Mouse (Mus musculus) MEL (cell line): Measurements from ENCODE around the gene Epha2. TPM values are rescaled to one million over a fixed set of nuclear protein-coding genes. Genes with fewer than 3 reads are reported as not detected.

Experiments
- DNase-seq: peaks from one replicate; pipeline ENCODE4 v3.0.0; 2011; ENCODE audit warnings: low read depth, low spot score
- H3K27ac ChIP-seq: 2 replicates; pipeline ENCODE4 v1.5.1; 2012; ENCODE audit warnings: low read depth, mild to moderate bottlenecking, control low read depth, low read length, moderate library complexity; ENCODE audit not compliant: control insufficient read depth
- H3K27me3 ChIP-seq, 2 experiments: fragments of 150-350 bp in 1 of 2; sonication (generic) in 1 of 2; 2 replicates each; pipeline ENCODE4 v1.6.1; 2012; ENCODE audit warnings: low read length in 2 of 2, mild to moderate bottlenecking in 2 of 2, improper control_type of control experiment in 1 of 2, moderate library complexity in 1 of 2; ENCODE audit not compliant: insufficient read depth in 2 of 2, control insufficient read depth in 1 of 2
- H3K36me3 ChIP-seq, 2 experiments: 2 replicates each; pipeline ENCODE4 v1.6.1; 2012 to 2014; ENCODE audit warnings: low read length in 2 of 2, improper control_type of control experiment in 1 of 2, inconsistent platforms in 1 of 2, mild to moderate bottlenecking in 1 of 2; ENCODE audit not compliant: insufficient read depth in 2 of 2, control insufficient read depth in 1 of 2
- H3K4me1 ChIP-seq, 2 experiments: fragments of 150-350 bp in 1 of 2; sonication (generic) in 1 of 2; 2 replicates each; pipeline ENCODE4 v1.6.1; 2012; ENCODE audit warnings: low read length in 2 of 2, improper control_type of control experiment in 1 of 2, mild to moderate bottlenecking in 1 of 2; ENCODE audit not compliant: insufficient read depth in 2 of 2, control insufficient read depth in 1 of 2
- H3K4me3 ChIP-seq, 2 experiments: fragments of 150-350 bp in 1 of 2; sonication (generic) in 1 of 2; 2 replicates each; pipeline ENCODE4 v1.5.1; 2012; ENCODE audit warnings: low read depth in 2 of 2, low read length in 2 of 2, mild to moderate bottlenecking in 2 of 2, moderate library complexity in 2 of 2, control low read depth in 1 of 2, improper control_type of control experiment in 1 of 2; ENCODE audit not compliant: control insufficient read depth in 1 of 2, insufficient read depth in 1 of 2
- H3K79me2 ChIP-seq: 2 replicates; pipeline ENCODE4 v1.6.1; 2012; ENCODE audit warnings: mild to moderate bottlenecking, low read length, moderate library complexity; ENCODE audit not compliant: control insufficient read depth, poor library complexity, insufficient read depth
- H3K9ac ChIP-seq: 2 replicates; pipeline ENCODE4 v1.6.1; 2012; ENCODE audit warnings: low read depth, mild to moderate bottlenecking, control low read depth, low read length, moderate library complexity; ENCODE audit not compliant: control insufficient read depth, poor library complexity, severe bottlenecking
- H3K9me3 ChIP-seq: fragments of 150-350 bp; sonication (generic); replicated peaks from 2 replicates; pipeline ENCODE4 v1.6.1; 2012; ENCODE audit warnings: mild to moderate bottlenecking, low read length, improper control_type of control experiment, moderate library complexity; ENCODE audit not compliant: insufficient read depth
- BHLHE40 ChIP-seq: IDR thresholded peaks from 2 replicates; pipeline ENCODE4 v1.6.1; 2012; ENCODE audit warnings: low read depth, mild to moderate bottlenecking, inconsistent platforms, low read length, improper control_type of control experiment, borderline replicate concordance
- CTCF ChIP-seq, 3 experiments: IDR thresholded peaks in 2 of 3; conservative IDR thresholded peaks in 1 of 3; 2 replicates each; pipeline ENCODE4 v1.5.1; 2011 to 2012; ENCODE audit warnings: low read length in 3 of 3, low read depth in 2 of 3, mild to moderate bottlenecking in 2 of 3, improper control_type of control experiment in 1 of 3, inconsistent platforms in 1 of 3, mixed read lengths in 1 of 3, moderate library complexity in 1 of 3; ENCODE audit not compliant: control insufficient read depth in 1 of 3, insufficient read depth in 1 of 3, poor library complexity in 1 of 3, severe bottlenecking in 1 of 3
- E2F4 ChIP-seq: IDR thresholded peaks from 2 replicates; pipeline ENCODE4 v1.6.1; 2011; ENCODE audit warnings: low read depth, low read length, improper control_type of control experiment, borderline replicate concordance
- ELF1 ChIP-seq: IDR thresholded peaks from 2 replicates; pipeline ENCODE4 v1.6.1; 2014; ENCODE audit warnings: low read depth, mild to moderate bottlenecking, inconsistent platforms, low read length, improper control_type of control experiment, moderate library complexity
- EP300 ChIP-seq, 2 experiments: IDR thresholded peaks; 2 replicates each; pipeline ENCODE4 v1.6.1; 2011; ENCODE audit warnings: improper control_type of control experiment in 2 of 2, low read length in 2 of 2, low read depth in 1 of 2, mild to moderate bottlenecking in 1 of 2
- GABPA ChIP-seq: IDR thresholded peaks from 2 replicates; pipeline ENCODE4 v1.6.1; 2012; ENCODE audit warnings: low read depth, mild to moderate bottlenecking, inconsistent platforms, low read length, improper control_type of control experiment, moderate library complexity
- GATA1 ChIP-seq: IDR thresholded peaks from 2 replicates; pipeline ENCODE4 v1.6.1; 2011; ENCODE audit warnings: low read depth, low read length, improper control_type of control experiment
- HCFC1 ChIP-seq: IDR thresholded peaks from 2 replicates; pipeline ENCODE4 v1.6.1; 2012; ENCODE audit warnings: low read depth, mild to moderate bottlenecking, inconsistent platforms, low read length, improper control_type of control experiment, moderate library complexity
- JUND ChIP-seq: IDR thresholded peaks from 2 replicates; pipeline ENCODE4 v1.6.1; 2011; ENCODE audit warnings: low read depth, mild to moderate bottlenecking, improper control_type of control experiment, low read length
- MAZ ChIP-seq: IDR thresholded peaks from 2 replicates; pipeline ENCODE4 v1.6.1; 2012; ENCODE audit warnings: low read depth, mild to moderate bottlenecking, inconsistent platforms, low read length, improper control_type of control experiment
- MXI1 ChIP-seq: IDR thresholded peaks from 2 replicates; pipeline ENCODE4 v1.6.1; 2011; ENCODE audit warnings: mild to moderate bottlenecking, low read depth, low read length, improper control_type of control experiment
- MYB ChIP-seq: IDR thresholded peaks from 2 replicates; pipeline ENCODE4 v1.6.1; 2011; ENCODE audit warnings: mild to moderate bottlenecking, low read depth, low read length, improper control_type of control experiment
- NELFE ChIP-seq: IDR thresholded peaks from 2 replicates; pipeline ENCODE4 v1.6.1; 2011; ENCODE audit warnings: low read depth, low read length, improper control_type of control experiment
- NRF1 ChIP-seq: IDR thresholded peaks from 2 replicates; pipeline ENCODE4 v1.6.1; 2014; ENCODE audit warnings: low read depth, mild to moderate bottlenecking, inconsistent platforms, low read length, improper control_type of control experiment, moderate library complexity; ENCODE audit not compliant: poor library complexity, insufficient read depth, severe bottlenecking
- POLR2AphosphoS2 ChIP-seq: IDR thresholded peaks from 2 replicates; pipeline ENCODE4 v1.6.1; 2011; ENCODE audit warnings: low read length, improper control_type of control experiment
- RCOR1 ChIP-seq: IDR thresholded peaks from 2 replicates; pipeline ENCODE4 v1.6.1; 2012; ENCODE audit warnings: low read depth, mild to moderate bottlenecking, inconsistent platforms, low read length, improper control_type of control experiment
- TAL1 ChIP-seq: IDR thresholded peaks from 2 replicates; pipeline ENCODE4 v1.6.1; 2012; ENCODE audit warnings: mild to moderate bottlenecking, inconsistent platforms, low read length, moderate library complexity, mixed read lengths
- TCF12 ChIP-seq: IDR thresholded peaks from 2 replicates; pipeline ENCODE4 v1.6.1; 2014; ENCODE audit warnings: low read depth, mild to moderate bottlenecking, inconsistent platforms, low read length, improper control_type of control experiment, moderate library complexity
- UBTF ChIP-seq: IDR thresholded peaks from 2 replicates; pipeline ENCODE4 v1.6.1; 2012; ENCODE audit warnings: low read depth, mild to moderate bottlenecking, inconsistent platforms, low read length, improper control_type of control experiment, moderate library complexity, borderline replicate concordance; ENCODE audit not compliant: insufficient read depth
- USF1 ChIP-seq: IDR thresholded peaks from 2 replicates; pipeline ENCODE4 v1.6.1; 2014; ENCODE audit warnings: low read depth, mild to moderate bottlenecking, inconsistent platforms, low read length, improper control_type of control experiment, moderate library complexity
- USF2 ChIP-seq, 2 experiments: IDR thresholded peaks; 2 replicates each; pipeline ENCODE4 v1.6.1; 2011 to 2012; ENCODE audit warnings: improper control_type of control experiment in 2 of 2, low read length in 2 of 2, borderline replicate concordance in 1 of 2, inconsistent platforms in 1 of 2, low read depth in 1 of 2, mild to moderate bottlenecking in 1 of 2; ENCODE audit not compliant: insufficient read depth in 1 of 2
- ZC3H11A ChIP-seq: IDR thresholded peaks from 2 replicates; pipeline ENCODE4 v1.6.1; 2012; ENCODE audit warnings: low read depth, mild to moderate bottlenecking, inconsistent platforms, low read length, improper control_type of control experiment
- ZKSCAN1 ChIP-seq: IDR thresholded peaks from 2 replicates; pipeline ENCODE4 v1.6.1; 2012; ENCODE audit warnings: low read depth, mild to moderate bottlenecking, inconsistent platforms, low read length, improper control_type of control experiment, moderate library complexity
- polyA plus RNA-seq, 2 experiments: library from polyadenylated mRNA; stranded (reverse) in 1 of 2; unstranded in 1 of 2; fragments of >175 nt in 1 of 2; fragments of >200 nt in 1 of 2; gene quantifications; 2 replicates each; pipeline versions ENCODE4 v1.2.1 to v1.2.4; 2012; ENCODE audit warnings: low replicate concordance in 2 of 2, low read depth in 1 of 2; ENCODE audit not compliant: insufficient read length in 2 of 2, insufficient read depth in 1 of 2, missing spikeins in 1 of 2
- total RNA-seq: library from RNA; depleted of rRNA; stranded (reverse); fragments of 300-350 nt; gene quantifications from 2 replicates; pipeline ENCODE4 v1.2.3, GENCODE M21; 2012

Gene Epha2
- total and polyA plus RNA-seq, 3 experiments, result 2.3 to 5.9 TPM; not detected in 1

DNA sequence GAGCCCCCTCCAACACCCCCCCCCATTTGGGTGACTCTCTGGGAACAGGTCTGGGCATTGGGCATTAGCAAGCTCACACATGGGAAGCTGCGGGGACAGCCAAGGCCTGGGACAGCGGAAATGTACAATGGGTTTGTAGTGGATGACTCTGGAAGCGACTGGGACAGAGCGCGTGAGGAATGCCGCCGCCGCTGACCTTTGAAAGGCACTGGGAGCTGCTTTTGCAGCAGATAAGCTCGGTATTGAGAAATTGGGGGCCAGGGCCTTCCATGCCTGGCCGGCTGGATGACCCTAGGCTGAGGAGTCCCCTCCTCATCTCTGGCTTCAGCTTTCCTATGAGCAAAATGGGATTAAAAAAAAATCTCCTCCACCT lies 8.7 kb downstream of the Epha2 start:
- Histone ChIP-seq H3K27me3 (no peaks in the 10 kb centered on the region), H3K4me3 (no peak overlapping the region), H3K27ac (no peak overlapping the region), H3K79me2 (no peaks in the 10 kb centered on the region), H3K36me3 (peaks cover 0 to 29% of the 10 kb centered on the region in 2 experiments; a peak in 2 of 4 replicates), H3K9ac (no peak overlapping the region), H3K9me3 (no peaks in the 10 kb centered on the region), H3K4me1 (peaks cover 13 to 40% of the 10 kb centered on the region in 2 experiments)
- TF ChIP-seq NRF1 (no peak), USF1 (no peak), TAL1 (no peak), BHLHE40 (no peak), ZC3H11A (no peak), ELF1 (no peak)
- DNase-seq, result no peak

DNA sequence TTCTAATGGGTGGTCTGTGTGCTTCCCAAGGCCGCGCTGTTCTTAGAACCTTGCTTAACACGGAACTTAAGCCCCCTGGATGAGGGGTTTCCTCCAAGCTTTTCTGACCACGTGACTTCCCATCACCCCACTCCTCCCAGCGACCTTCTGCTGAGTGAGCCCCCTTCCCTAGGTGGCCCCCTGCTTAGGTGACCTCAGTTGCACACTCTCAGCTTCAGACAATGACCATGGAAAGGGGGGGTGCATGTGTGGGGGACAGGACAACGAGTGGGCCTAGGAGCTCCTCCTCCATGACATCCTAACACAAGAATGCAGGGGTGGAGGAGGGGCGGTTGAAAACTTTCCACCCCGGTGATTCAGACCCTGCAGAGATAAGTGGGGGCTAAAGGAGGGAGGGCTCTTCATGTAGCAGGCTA lies 9.2 kb downstream of the Epha2 start:
- H3K27me3 ChIP-seq, result no peaks in the 10 kb centered on the region
- no peak overlapping the region for H3K4me3 ChIP-seq
- H3K36me3 ChIP-seq, result peaks cover 0 to 29% of the 10 kb centered on the region in 2 experiments; a peak in 2 of 4 replicates
- H3K4me1 ChIP-seq, result peaks cover 13 to 40% of the 10 kb centered on the region in 2 experiments
- no peaks in the 10 kb centered on the region for H3K9me3 ChIP-seq
- H3K27ac ChIP-seq, result no peak overlapping the region
- peak; percentile 71 for DNase-seq
- no peak overlapping the region for H3K9ac ChIP-seq
- no peaks in the 10 kb centered on the region for H3K79me2 ChIP-seq
- TF ChIP-seq BHLHE40 (0 out of 2 replicates have a peak, but pooled peaks have one; percentile 25), MXI1 (no peak), MAZ (peak; percentile 85; the same call in 1 of the 2 replicates), GATA1 (peak; percentile 44; the same call in 1 of the 2 replicates), EP300 (IDR thresholded peaks at IDR 0.05; ENCODE audit: low read depth in 1 of 2, low read length in 2 of 2) (peak; percentile 30 to 32; a peak in 2 of 4 replicates), CTCF (IDR thresholded peaks at IDR 0.05 in 2 of 3, conservative IDR thresholded peaks at IDR 0.05 in 1 of 3; ENCODE audit: control insufficient read depth in 1 of 3, insufficient read depth in 1 of 3, low read depth in 2 of 3, low read length in 3 of 3, poor library complexity in 1 of 3, severe bottlenecking in 1 of 3) (no peak), USF1 (peak; percentile 59)

DNA sequence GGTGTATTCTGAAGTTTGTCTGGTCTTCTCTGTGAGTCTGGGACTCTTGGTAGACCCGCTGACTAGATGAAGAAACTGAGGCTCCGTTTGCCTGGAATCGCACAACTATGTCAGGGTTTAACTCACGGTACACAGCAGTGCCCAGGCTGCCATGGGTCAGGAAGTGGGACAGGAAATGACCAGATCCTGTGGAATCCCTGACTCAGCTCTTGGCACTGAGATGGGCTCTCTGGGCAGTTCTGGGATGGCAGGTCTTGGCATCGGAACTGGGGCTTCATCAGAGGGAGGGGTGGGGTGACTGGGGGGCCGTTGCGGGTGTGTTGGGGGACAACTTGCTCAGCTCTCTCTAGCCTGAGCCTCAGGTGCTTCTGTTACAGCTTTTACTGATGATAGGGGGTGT lies 10.0 kb downstream of the Epha2 start:
- H3K27me3 ChIP-seq, result no peaks in the 10 kb centered on the region
- peak overlapping the region; percentile 24 for H3K27ac ChIP-seq
- H3K4me1 ChIP-seq, result peaks cover 13 to 40% of the 10 kb centered on the region in 2 experiments

More for the DNA sequence above, 10.0 kb downstream of the Epha2 start:
- H3K9ac ChIP-seq, result no peak overlapping the region
- H3K79me2 ChIP-seq, result no peaks in the 10 kb centered on the region
- no peak overlapping the region for H3K4me3 ChIP-seq
- TF ChIP-seq TAL1 (no peak), ZKSCAN1 (no peak), E2F4 (no peak), USF2 (IDR thresholded peaks at IDR 0.05; ENCODE audit: borderline replicate concordance in 1 of 2, insufficient read depth in 1 of 2, low read depth in 1 of 2, low read length in 2 of 2) (no peak), MXI1 (no peak), TCF12 (no peak), MYB (no peak), GABPA (no peak), NRF1 (no peak), RCOR1 (no peak), NELFE (no peak), JUND (no peak), ELF1 (no peak), UBTF (no peak), HCFC1 (no peak), POLR2AphosphoS2 (no peak)
- H3K9me3 ChIP-seq, result no peaks in the 10 kb centered on the region
- H3K36me3 ChIP-seq, result peaks cover 0 to 29% of the 10 kb centered on the region in 2 experiments; a peak in 2 of 4 replicates
- DNase-seq, result no peak
